Mouse (Mus musculus) embryonic facial prominence, embryonic 13.5 days (tissue): ENCODE results near the gene Rsph9. TPM values are rescaled to one million over a fixed set of nuclear protein-coding genes. Genes with fewer than 3 reads are reported as not detected.
A peak's percentile ranks its signal among the peaks of the same experiment; 100 is the strongest.

Experiments
- ATAC-seq: fragments of 200-750 bp; cut with Nextera tagmentation; 2 replicates; pipeline ENCODE4 v1.8.0; 2017; ENCODE audit warnings: low read depth; ENCODE audit not compliant: insufficient number of reproducible peaks, insufficient read depth, low FRiP score, low TSS enrichment
- H3K27ac ChIP-seq: fragments of 300-500 bp; sonication (generic); 2 replicates; pipeline ENCODE4 v1.5.1; 2015; ENCODE audit warnings: moderate library complexity, mild to moderate bottlenecking, inconsistent platforms
- H3K27me3 ChIP-seq: fragments of 300-500 bp; sonication (generic); 2 replicates; pipeline ENCODE4 v1.6.1; 2015; ENCODE audit warnings: mild to moderate bottlenecking, inconsistent platforms
- H3K36me3 ChIP-seq: fragments of 300-500 bp; sonication (generic); 2 replicates; pipeline ENCODE4 v1.6.1; 2015; ENCODE audit warnings: mild to moderate bottlenecking, inconsistent platforms
- H3K4me1 ChIP-seq: fragments of 300-500 bp; sonication (generic); 2 replicates; pipeline ENCODE4 v1.6.1; 2015; ENCODE audit warnings: inconsistent platforms
- H3K4me2 ChIP-seq: fragments of 300-500 bp; sonication (generic); 2 replicates; pipeline ENCODE4 v1.6.1; 2015; ENCODE audit warnings: moderate library complexity, mild to moderate bottlenecking, inconsistent platforms
- H3K4me3 ChIP-seq: fragments of 300-500 bp; sonication (generic); 2 replicates; pipeline ENCODE4 v1.5.1; 2015; ENCODE audit warnings: mild to moderate bottlenecking, inconsistent platforms
- H3K9ac ChIP-seq: fragments of 300-500 bp; sonication (generic); 2 replicates; pipeline ENCODE4 v1.6.1; 2015; ENCODE audit warnings: mild to moderate bottlenecking, inconsistent platforms
- H3K9me3 ChIP-seq: fragments of 300-500 bp; sonication (generic); 2 replicates; pipeline ENCODE4 v1.6.1; 2016; ENCODE audit warnings: inconsistent platforms
- WGBS: fragments of 180-500 bp; shearing (Covaris S2); methylation state at CpG from one replicate; pipeline ENCODE4 v1.1.7; 2015; ENCODE audit warnings: mixed read lengths; 5-methylcytosine and 5-hydroxymethylcytosine counted together
- polyA plus RNA-seq: library from polyadenylated mRNA; unstranded; fragments of >200 nt; fragmentation: Nextera tagmentation; extraction: Ambion mirVana; gene quantifications from 2 replicates; pipeline ENCODE4 v1.2.1, GENCODE M21; 2015

Gene Rsph9
- polyA plus RNA-seq, 1 experiment from 2014 or later, result 10.6 TPM

GRCm38 (mm10) chr17:46117623-46118422, 26.2 kb downstream of the Rsph9 start:
- no peak overlapping the region for H3K4me3 ChIP-seq
- 0 out of 2 replicates have a peak overlapping the region, but pooled peaks have one; percentile 21 for H3K9ac ChIP-seq
- H3K9me3 ChIP-seq, result no peaks in the 10 kb centered on the region
- H3K27me3 ChIP-seq, result no peaks in the 10 kb centered on the region
- H3K27ac ChIP-seq, result peak overlapping the region; percentile 83
- 46% methylated on average over 13 of the region's 13 CpGs for WGBS
- no peak overlapping the region for H3K4me2 ChIP-seq
- ATAC-seq, result no peak
- H3K4me1 ChIP-seq, result peaks cover 47% of the 10 kb centered on the region
- peaks cover 43% of the 10 kb centered on the region for H3K36me3 ChIP-seq

GRCm38 (mm10) chr17:46116881-46117280, 27.1 kb downstream of the Rsph9 start:
- Histone ChIP-seq H3K27me3 (no peaks in the 10 kb centered on the region), H3K4me3 (no peak overlapping the region), H3K36me3 (peaks cover 33% of the 10 kb centered on the region), H3K27ac (peak overlapping the region; percentile 83), H3K9me3 (no peaks in the 10 kb centered on the region), H3K4me1 (peaks cover 47% of the 10 kb centered on the region), H3K4me2 (peak overlapping the region; percentile 1; the same call in 1 of the 2 replicates), H3K9ac (peak overlapping the region; percentile 12; the same call in 1 of the 2 replicates)
- 70% methylated on average over 3 of the region's 3 CpGs for WGBS
- no peak for ATAC-seq

GRCm38 (mm10) chr17:46116138-46116537, 27.9 kb downstream of the Rsph9 start:
- peak overlapping the region; percentile 83 for H3K27ac ChIP-seq
- peaks cover 53% of the 10 kb centered on the region for H3K4me1 ChIP-seq
- no peak overlapping the region for H3K9ac ChIP-seq
- H3K4me2 ChIP-seq, result peak overlapping the region; percentile 32
- no peaks in the 10 kb centered on the region for H3K27me3 ChIP-seq
- H3K4me3 ChIP-seq, result no peak overlapping the region
- no peaks in the 10 kb centered on the region for H3K9me3 ChIP-seq
- 35% methylated on average over 11 of the region's 11 CpGs for WGBS
- no peak for ATAC-seq
- peaks cover 31% of the 10 kb centered on the region for H3K36me3 ChIP-seq

GRCm38 (mm10) chr17:46115489-46115888, 28.5 kb downstream of the Rsph9 start:
- 38% methylated on average over 2 of the region's 2 CpGs for WGBS
- Histone ChIP-seq H3K27ac (peak overlapping the region; percentile 83), H3K27me3 (no peaks in the 10 kb centered on the region), H3K36me3 (peaks cover 31% of the 10 kb centered on the region), H3K4me2 (no peak overlapping the region), H3K4me3 (no peak overlapping the region), H3K9me3 (no peaks in the 10 kb centered on the region), H3K4me1 (peaks cover 53% of the 10 kb centered on the region), H3K9ac (no peak overlapping the region)
- ATAC-seq, result no peak

- H3K27me3 ChIP-seq, result peaks cover 6% of the 10 kb centered on the region; the same call in 1 of the 2 replicates
- H3K9me3 ChIP-seq, result no peaks in the 10 kb centered on the region
- no peaks in the 10 kb centered on the region for H3K36me3 ChIP-seq
- H3K4me3 ChIP-seq, result peak within 1 kb of the TSS; percentile 88
- peak; percentile 71 for ATAC-seq
- WGBS, result 5% methylated on average over 38 of the region's 38 CpGs
- H3K9ac ChIP-seq, result peak within 1 kb of the TSS; percentile 83
- peak within 1 kb of the TSS; percentile 75; the same call in 1 of the 2 replicates for H3K27ac ChIP-seq
- H3K4me2 ChIP-seq, result peak within 1 kb of the TSS; percentile 86
- peaks cover 28% of the 10 kb centered on the region for H3K4me1 ChIP-seq
Measured at GRCm38 (mm10) chr17:46110402-46111289, 33.4 kb downstream of the Rsph9 start, which contains the start of gene Mrps18a. TSS of gene Mrps18a (plus strand) at chr17:46110986.

- 80% methylated on average over 4 of the region's 4 CpGs for WGBS
- Histone ChIP-seq H3K4me2 (no peak overlapping the region), H3K4me3 (no peak overlapping the region), H3K4me1 (peaks cover 25% of the 10 kb centered on the region), H3K9ac (no peak overlapping the region), H3K9me3 (no peaks in the 10 kb centered on the region), H3K27me3 (peaks cover 6% of the 10 kb centered on the region; the same call in 1 of the 2 replicates), H3K36me3 (no peaks in the 10 kb centered on the region), H3K27ac (no peak overlapping the region)
- ATAC-seq, result no peak
Measured at GRCm38 (mm10) chr17:46108286-46108685, 35.7 kb downstream of the Rsph9 start.

DNA sequence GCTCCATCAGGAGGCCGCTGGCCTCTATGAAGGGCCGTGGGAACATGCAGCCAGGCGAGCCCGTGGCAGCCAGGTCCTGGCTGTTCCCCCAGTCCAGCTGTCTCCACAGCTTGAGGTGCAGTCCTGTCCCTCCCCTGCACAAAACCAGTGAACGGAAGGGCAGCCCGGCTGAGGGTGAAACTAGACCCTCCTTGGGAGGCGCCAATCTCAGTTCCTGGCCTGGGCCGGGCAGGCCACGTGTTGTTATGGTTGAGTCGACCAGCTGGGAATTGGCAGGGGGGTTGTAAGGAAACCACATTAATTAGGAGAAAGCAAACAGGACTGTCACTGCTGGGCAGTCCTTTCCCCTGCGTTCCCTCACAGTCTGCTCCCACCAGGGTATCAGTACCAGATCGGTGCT, 39.5 kb downstream of the Rsph9 start:
- no peak overlapping the region for H3K4me2 ChIP-seq
- no peak overlapping the region for H3K4me3 ChIP-seq
- ATAC-seq, result peak; percentile 75; the same call in 1 of the 2 replicates
- peak overlapping the region; percentile 55; the same call in 1 of the 2 replicates for H3K27ac ChIP-seq
- WGBS, result 22% methylated on average over 12 of the region's 12 CpGs
- H3K36me3 ChIP-seq, result no peaks in the 10 kb centered on the region
- peaks cover 34% of the 10 kb centered on the region for H3K4me1 ChIP-seq
- no peak overlapping the region for H3K9ac ChIP-seq
- H3K9me3 ChIP-seq, result no peaks in the 10 kb centered on the region
- peaks cover 2% of the 10 kb centered on the region; the same call in 1 of the 2 replicates for H3K27me3 ChIP-seq

- 49% methylated on average over 8 of the region's 8 CpGs for WGBS
- Histone ChIP-seq H3K4me3 (no peak overlapping the region), H3K27ac (no peak overlapping the region), H3K27me3 (no peaks in the 10 kb centered on the region), H3K4me1 (peaks cover 34% of the 10 kb centered on the region), H3K4me2 (no peak overlapping the region), H3K9me3 (no peaks in the 10 kb centered on the region), H3K36me3 (no peaks in the 10 kb centered on the region), H3K9ac (no peak overlapping the region)
- ATAC-seq, result no peak
Measured at GRCm38 (mm10) chr17:46102608-46103159, 41.3 kb downstream of the Rsph9 start.

GRCm38 (mm10) chr17:46101906-46102305, 42.1 kb downstream of the Rsph9 start:
- no peak overlapping the region for H3K4me2 ChIP-seq
- no peaks in the 10 kb centered on the region for H3K36me3 ChIP-seq
- peaks cover 34% of the 10 kb centered on the region for H3K4me1 ChIP-seq
- WGBS, result 30% methylated on average over 9 of the region's 9 CpGs
- H3K27me3 ChIP-seq, result no peaks in the 10 kb centered on the region
- H3K27ac ChIP-seq, result peak overlapping the region; percentile 28; the same call in 1 of the 2 replicates
- H3K9me3 ChIP-seq, result no peaks in the 10 kb centered on the region
- ATAC-seq, result no peak
- H3K4me3 ChIP-seq, result no peak overlapping the region
- 0 out of 2 replicates have a peak overlapping the region, but pooled peaks have one; percentile 27 for H3K9ac ChIP-seq

DNA sequence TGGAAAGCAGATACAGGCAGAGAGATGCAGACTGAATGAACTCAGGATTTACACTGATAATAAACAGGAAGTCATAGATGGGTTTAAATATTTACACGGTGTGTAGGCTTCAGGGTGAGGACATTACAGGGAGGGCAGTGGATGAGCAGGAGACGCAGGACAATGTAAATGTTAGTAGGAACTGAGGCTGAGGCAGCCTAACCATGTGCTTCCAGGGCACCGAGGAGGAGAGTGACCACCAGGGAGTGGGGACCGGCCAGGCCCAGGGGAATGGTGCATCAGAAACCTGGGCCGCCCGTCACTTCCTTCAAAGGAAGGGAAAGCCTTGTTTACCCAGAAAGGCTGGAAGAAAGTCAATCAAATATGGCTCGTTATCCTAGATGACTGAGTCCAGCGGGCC, 45.5 kb downstream of the Rsph9 start:
- WGBS, result 68% methylated on average over 8 of the region's 8 CpGs
- Histone ChIP-seq H3K27ac (no peak overlapping the region), H3K4me1 (peaks cover 21% of the 10 kb centered on the region), H3K9ac (no peak overlapping the region), H3K4me2 (no peak overlapping the region), H3K36me3 (no peaks in the 10 kb centered on the region), H3K9me3 (no peaks in the 10 kb centered on the region), H3K27me3 (0 out of 2 replicates have a peak, but pooled peaks cover 7% of the 10 kb centered on the region), H3K4me3 (no peak overlapping the region)
- no peak for ATAC-seq

DNA sequence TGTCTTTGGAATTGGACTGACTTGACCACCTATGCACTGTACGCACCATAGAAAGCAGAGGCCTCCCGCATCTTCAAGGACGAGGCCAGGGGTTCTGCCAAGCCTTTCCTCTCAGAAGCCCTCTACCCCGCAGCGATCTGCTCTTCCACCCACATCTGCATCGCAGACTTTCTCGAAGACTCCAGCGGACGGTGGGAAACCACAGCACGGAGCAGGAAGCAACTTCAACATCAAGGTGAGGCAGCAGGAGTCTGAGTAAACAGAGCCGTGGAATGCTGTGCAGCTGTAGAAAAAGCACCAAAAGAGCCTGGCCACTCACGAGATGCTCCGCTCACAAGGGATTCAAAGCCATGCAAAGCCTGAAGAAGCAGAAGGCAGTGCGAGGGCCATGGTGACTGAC, 52.1 kb downstream of the Rsph9 start:
- no peaks in the 10 kb centered on the region for H3K36me3 ChIP-seq
- no peak overlapping the region for H3K27ac ChIP-seq
- no peak overlapping the region for H3K9ac ChIP-seq
- H3K9me3 ChIP-seq, result no peaks in the 10 kb centered on the region
- peaks cover 13% of the 10 kb centered on the region for H3K4me1 ChIP-seq
- H3K4me3 ChIP-seq, result no peak overlapping the region
- ATAC-seq, result no peak
- 0 out of 2 replicates have a peak, but pooled peaks cover 7% of the 10 kb centered on the region for H3K27me3 ChIP-seq
- H3K4me2 ChIP-seq, result no peak overlapping the region
- WGBS, result 66% methylated on average over 14 of the region's 14 CpGs
